28 mouse cellular contexts compared by ENCODE assay signal in genomic region chr8:30921451-30921850, GRCm38 (mm10).
A peak's percentile ranks its signal among the peaks of the same experiment; 100 is the strongest.
DNase-seq lines count a peak whose midpoint lies in the region; ATAC-seq lines count a peak whose summit lies in the region.
"Had no signal": no experiment of that assay in that cellular context is flagged by ENCODE, and none has a peak within 500 bp of the region (broad histone marks: within the 10 kb centered on the region; RNA-seq: fewer than 3 reads in every experiment).

No protein-coding gene starts in this region.

- WGBS in forebrain, embryonic 13.5 days, result 42% methylated on average over 12 of the region's 12 CpGs
- 32% methylated on average over 12 of the region's 12 CpGs for WGBS in forebrain, embryonic 16.5 days
- 60% methylated on average over 12 of the region's 12 CpGs for WGBS in midbrain, embryonic 13.5 days
- WGBS in midbrain, embryonic 10.5 days, result 88% methylated on average over 12 of the region's 12 CpGs
- WGBS in neural tube, embryonic 13.5 days, result 73% methylated on average over 12 of the region's 12 CpGs

- no peak overlapping the region for H3K4me3 ChIP-seq in forebrain, embryonic 13.5 days
- no peak overlapping the region for H3K4me3 ChIP-seq in forebrain, embryonic 16.5 days (replicated peaks; ENCODE audit: low read length)
- no peak overlapping the region for H3K4me3 ChIP-seq in midbrain, embryonic 13.5 days (replicated peaks)
- no peak overlapping the region for H3K4me3 ChIP-seq in midbrain, embryonic 10.5 days
- H3K4me3 ChIP-seq in neural tube, embryonic 13.5 days, result no peak overlapping the region
- H3K4me3 ChIP-seq: embryonic facial prominence, embryonic 10.5 days; embryonic facial prominence, embryonic 13.5 days; erythroblast, embryonic 14.5 days; gastrocnemius, adult 2 months; heart, embryonic 10.5 days; heart, embryonic 13.5 days had no signal

- peaks cover 20% of the 10 kb centered on the region for H3K27me3 ChIP-seq in forebrain, embryonic 13.5 days
- H3K27me3 ChIP-seq in forebrain, embryonic 16.5 days (replicated peaks; ENCODE audit: control insufficient read depth, insufficient read depth, low read length), result 0 out of 2 replicates have a peak, but pooled peaks cover 3% of the 10 kb centered on the region
- H3K27me3 ChIP-seq in midbrain, embryonic 13.5 days, result no peaks in the 10 kb centered on the region
- H3K27me3 ChIP-seq in midbrain, embryonic 10.5 days (ENCODE audit: low read depth, poor library complexity, severe bottlenecking), result no peaks in the 10 kb centered on the region; the same call in 1 of the 2 replicates
- no peaks in the 10 kb centered on the region for H3K27me3 ChIP-seq in neural tube, embryonic 13.5 days
- H3K27me3 ChIP-seq: heart, embryonic 13.5 days had no signal

- ATAC-seq in forebrain, embryonic 13.5 days, result no peak
- no peak for ATAC-seq in forebrain, embryonic 16.5 days
- ATAC-seq in midbrain, embryonic 13.5 days, result no peak
- no peak for ATAC-seq in neural tube, embryonic 13.5 days (ENCODE audit: low read depth)
- ATAC-seq: CD4-positive, CD25-positive, alpha-beta regulatory T cell, adult 4 months; hindbrain, postnatal 0 days; inflammation-experienced regulatory T-cells, adult 6 months; intestine, embryonic 16.5 days had no signal

- H3K4me1 ChIP-seq in forebrain, embryonic 13.5 days, result peaks cover 28% of the 10 kb centered on the region
- peaks cover 20% of the 10 kb centered on the region for H3K4me1 ChIP-seq in forebrain, embryonic 16.5 days (replicated peaks; ENCODE audit: control insufficient read depth, insufficient read depth, low read length)
- peaks cover 30% of the 10 kb centered on the region for H3K4me1 ChIP-seq in midbrain, embryonic 13.5 days (replicated peaks)
- peaks cover 14% of the 10 kb centered on the region for H3K4me1 ChIP-seq in midbrain, embryonic 10.5 days
- peaks cover 27% of the 10 kb centered on the region for H3K4me1 ChIP-seq in neural tube, embryonic 13.5 days (replicated peaks)

- H3K9ac ChIP-seq in forebrain, embryonic 13.5 days, result no peak overlapping the region
- H3K9ac ChIP-seq in forebrain, embryonic 16.5 days (replicated peaks; ENCODE audit: low read depth, low read length), result no peak overlapping the region
- no peak overlapping the region for H3K9ac ChIP-seq in midbrain, embryonic 13.5 days (replicated peaks)
- no peak overlapping the region for H3K9ac ChIP-seq in neural tube, embryonic 13.5 days
- H3K9ac ChIP-seq: embryonic facial prominence, embryonic 13.5 days; heart, embryonic 13.5 days; hindbrain, embryonic 14.5 days had no signal

- no peaks in the 10 kb centered on the region for H3K9me3 ChIP-seq in forebrain, embryonic 13.5 days (replicated peaks)
- H3K9me3 ChIP-seq in forebrain, embryonic 16.5 days (ENCODE audit: control insufficient read depth, low read length), result no peaks in the 10 kb centered on the region
- H3K9me3 ChIP-seq in midbrain, embryonic 13.5 days, result no peaks in the 10 kb centered on the region
- no peaks in the 10 kb centered on the region for H3K9me3 ChIP-seq in midbrain, embryonic 10.5 days (replicated peaks)
- H3K9me3 ChIP-seq in neural tube, embryonic 13.5 days, result no peaks in the 10 kb centered on the region
- H3K9me3 ChIP-seq: embryonic facial prominence, embryonic 10.5 days; embryonic facial prominence, embryonic 13.5 days; heart, embryonic 10.5 days; heart, embryonic 13.5 days had no signal

- no peaks in the 10 kb centered on the region for H3K36me3 ChIP-seq in forebrain, embryonic 13.5 days (ENCODE audit: poor library complexity, severe bottlenecking)
- no peaks in the 10 kb centered on the region for H3K36me3 ChIP-seq in forebrain, embryonic 16.5 days (ENCODE audit: control insufficient read depth, insufficient read depth)
- H3K36me3 ChIP-seq in midbrain, embryonic 13.5 days, result no peaks in the 10 kb centered on the region
- H3K36me3 ChIP-seq in midbrain, embryonic 10.5 days, result no peaks in the 10 kb centered on the region
- H3K36me3 ChIP-seq in neural tube, embryonic 13.5 days, result no peaks in the 10 kb centered on the region
- H3K36me3 ChIP-seq: embryonic facial prominence, embryonic 10.5 days; embryonic facial prominence, embryonic 13.5 days; heart, embryonic 10.5 days; heart, embryonic 13.5 days had no signal

- no peak overlapping the region for H3K27ac ChIP-seq in forebrain, embryonic 13.5 days
- H3K27ac ChIP-seq in forebrain, embryonic 16.5 days (ENCODE audit: low read length), result no peak overlapping the region
- H3K27ac ChIP-seq in midbrain, embryonic 13.5 days, result 0 out of 2 replicates have a peak overlapping the region, but pooled peaks have one; percentile 25
- no peak overlapping the region for H3K27ac ChIP-seq in midbrain, embryonic 10.5 days (replicated peaks)
- H3K27ac ChIP-seq in neural tube, embryonic 13.5 days (replicated peaks), result peak overlapping the region; percentile 24; the same call in 1 of the 2 replicates
- H3K27ac ChIP-seq: embryonic facial prominence, embryonic 10.5 days; embryonic facial prominence, embryonic 13.5 days; gastrocnemius, adult 2 months; heart, embryonic 10.5 days; heart, embryonic 13.5 days; hindbrain, embryonic 14.5 days; hindbrain, postnatal 0 days had no signal

- H3K4me2 ChIP-seq in forebrain, embryonic 13.5 days, result peak overlapping the region; percentile 22
- H3K4me2 ChIP-seq in forebrain, embryonic 16.5 days (ENCODE audit: low read length), result no peak overlapping the region
- H3K4me2 ChIP-seq in midbrain, embryonic 13.5 days (replicated peaks), result no peak overlapping the region
- H3K4me2 ChIP-seq in neural tube, embryonic 13.5 days, result no peak overlapping the region
- H3K4me2 ChIP-seq: embryonic facial prominence, embryonic 13.5 days; heart, embryonic 13.5 days; hindbrain, embryonic 14.5 days had no signal

- DNase-seq in midbrain, embryonic 10.5 days (ENCODE audit: low spot score), result no peak
- DNase-seq in neural tube, embryonic 10.5 days (ENCODE audit: extremely low spot score, low spot score), result no peak
- DNase-seq: adrenal gland, adult 2 months; adrenal gland, postnatal 14 days; cerebellum, adult 11-12 months; cerebellum, adult 8-10 months; cerebellum, postnatal 10 days; cerebellum, postnatal 36 days; embryo, embryonic 11 days; gastrocnemius, adult 2 months; gastrocnemius, postnatal 14 days; heart, adult 18-20 months; heart, postnatal 14 days; heart, postnatal 4 days had no signal

Comparison
In these comparisons a context has a peak if more than half of its experiments do, and no peak if none do; other contexts are left out.
1. H3K27ac ChIP-seq: peak in midbrain, embryonic 13.5 days (single experiment) and neural tube, embryonic 13.5 days (single experiment); none in forebrain, embryonic 13.5 days (single experiment), forebrain, embryonic 16.5 days (single experiment) and midbrain, embryonic 10.5 days (single experiment).